Mouse (Mus musculus) urinary bladder, postnatal 25 days (tissue): ENCODE measurements around the gene Tcea2.

Experiments
- DNase-seq: peaks from one replicate; pipeline ENCODE4 v3.0.0; 2022; ENCODE audit warnings: low spot score

Tcea2 gene

GRCm38 (mm10) chr2:181714903-181715326 lies 34.8 kb downstream of the Tcea2 start, which contains the start of gene Oprl1:
Oprl1 (plus strand) TSS chr2:181715016.
- no peak for DNase-seq

- DNase-seq: no peak
These were observed 35.3 kb downstream of the Tcea2 start for GRCm38 (mm10) chr2:181715382-181715781.

DNA sequence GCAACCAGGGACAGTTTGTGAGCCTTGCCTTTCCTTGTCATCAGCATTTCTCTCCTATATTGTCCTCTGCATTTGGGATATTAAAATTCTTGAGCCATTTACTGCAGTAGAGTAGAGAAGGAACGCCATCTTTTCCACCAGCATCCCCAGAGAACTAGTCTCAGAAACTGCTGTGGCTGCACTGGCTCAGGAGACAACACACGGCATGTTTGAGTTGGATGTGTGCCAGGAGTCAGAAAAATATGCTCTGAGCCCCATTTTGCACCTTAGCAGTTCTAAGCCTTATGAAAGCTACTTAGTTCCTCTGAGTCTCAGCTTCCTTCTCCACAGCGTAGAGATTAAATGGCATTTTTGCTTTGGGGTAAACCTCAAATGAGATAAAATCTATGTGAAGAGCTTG lies 36.9 kb downstream of the Tcea2 start:
- no peak for DNase-seq

- no peak for DNase-seq
These were observed 40.0 kb downstream of the Tcea2 start for GRCm38 (mm10) chr2:181720061-181720460.

- DNase-seq: no peak
These were observed 41.1 kb downstream of the Tcea2 start for GRCm38 (mm10) chr2:181721200-181721599.

GRCm38 (mm10) chr2:181722213-181722612 lies 42.1 kb downstream of the Tcea2 start:
- DNase-seq: peak; percentile 11

- DNase-seq: no peak
These were observed 47.7 kb downstream of the Tcea2 start for GRCm38 (mm10) chr2:181727659-181728262.

DNA sequence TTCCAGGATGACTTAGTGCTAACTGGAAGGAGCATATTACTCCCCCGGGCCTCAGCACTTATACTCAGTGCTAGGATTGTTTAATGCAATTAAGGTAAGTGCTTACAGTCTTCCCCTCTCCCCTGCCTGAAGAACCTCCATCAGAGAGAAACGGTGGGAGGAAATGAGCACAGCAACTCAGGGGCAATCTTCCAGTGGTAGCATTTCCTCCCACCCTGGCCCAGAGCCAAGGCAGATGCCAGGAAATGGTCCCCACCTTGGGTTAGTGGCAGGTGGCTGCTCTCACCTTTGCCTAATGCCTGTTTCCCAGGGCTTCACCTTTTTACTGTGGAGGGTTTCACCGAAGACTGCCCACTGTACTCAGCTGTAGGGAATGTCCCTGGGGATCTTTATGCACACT lies 49.9 kb downstream of the Tcea2 start:
- DNase-seq: no peak
